Mouse (Mus musculus): Measurements from ENCODE around the gene Ptn.

- TF ChIP-seq CTCF (IDR thresholded peaks at IDR 0.05; ENCODE audit: low read depth, low read length) (no peak), POLR2A (IDR thresholded peaks at IDR 0.05; ENCODE audit: extremely low read depth, insufficient read depth, low read length) (no peak)
Observed at GRCm38 (mm10) chr6:36834695-36835265, 24.8 kb upstream of the Ptn start.
